Mouse (Mus musculus): ENCODE results near the gene Gm27021.

GRCm38 (mm10) chr8:120687786-120688185 lies 19.9 kb upstream of the Gm27021 start:
- no peak for TF ChIP-seq CTCF (IDR thresholded peaks at IDR 0.05; ENCODE audit: extremely low read depth, insufficient read length, insufficient replicate concordance, low read depth, low read length)
- TF ChIP-seq POLR2A (IDR thresholded peaks at IDR 0.05; ENCODE audit: low read depth, low read length), result no peak
